Mouse (Mus musculus): ENCODE results near the gene Gm7579. TPM values are rescaled to one million over a fixed set of nuclear protein-coding genes. Genes with fewer than 3 reads are reported as not detected.
"Not testable (repeated sequence)": the region's sequence is repeated elsewhere in the genome, so short reads cannot be mapped to it uniquely, and the experiment has no call there.

The Gm7579 gene
- total RNA-seq, 1 experiment: not detected

- H3K36me3 ChIP-seq (ENCODE audit: control insufficient read depth, insufficient read depth, low read length, poor library complexity, severe bottlenecking): no peaks in the 10 kb centered on the region
- H3K4me1 ChIP-seq (ENCODE audit: control insufficient read depth in 2 of 2, insufficient read depth in 2 of 2, low read length in 2 of 2, poor library complexity in 1 of 2): peaks cover 0 to 5% of the 10 kb centered on the region in 2 experiments; a peak in 1 of 4 replicates
- H3K4me3 ChIP-seq (ENCODE audit: insufficient read depth in 1 of 2, low read depth in 1 of 2, low read length in 2 of 2, poor library complexity in 1 of 2, severe bottlenecking in 1 of 2): no peak overlapping the region
- H3K9ac ChIP-seq (ENCODE audit: insufficient read depth, low read depth, low read length, poor library complexity, severe bottlenecking): no peak overlapping the region
- in situ Hi-C loops (cut with MboI; ENCODE audit: low sequenced_read_pairs in 2 of 2, unreplicated experiment in 2 of 2): no loop called here
- H3K9me3 ChIP-seq (ENCODE audit: control insufficient read depth, insufficient read depth, low read depth, low read length): no peaks in the 10 kb centered on the region
- TF ChIP-seq MAFK (IDR thresholded peaks at IDR 0.05; ENCODE audit: insufficient read depth, low read depth, low read length) (no peak), CHD2 (IDR thresholded peaks at IDR 0.05; ENCODE audit: low read depth, low read length) (no peak), HCFC1 (IDR thresholded peaks at IDR 0.05; ENCODE audit: borderline replicate concordance, insufficient read depth, low read length) (no peak), ZNF384 (IDR thresholded peaks at IDR 0.05; ENCODE audit: low read depth, low read length) (no peak), ZC3H11A (IDR thresholded peaks at IDR 0.05; ENCODE audit: borderline replicate concordance, low read depth, low read length) (no peak)
- H3K27ac ChIP-seq (ENCODE audit: insufficient read depth, low read depth, low read length, poor library complexity, severe bottlenecking): no peak overlapping the region
- no peak for DNase-seq (ENCODE audit: low read depth, low spot score)
Observed at GRCm38 (mm10) chr7:142205488-142205887, 6.2 kb upstream of the Gm7579 start.

GRCm38 (mm10) chr7:142206891-142207290, 4.8 kb upstream of the Gm7579 start:
- DNase-seq (ENCODE audit: low read depth, low spot score); H3K4me1 ChIP-seq (ENCODE audit: control insufficient read depth in 2 of 2, insufficient read depth in 2 of 2, low read length in 2 of 2, poor library complexity in 1 of 2); H3K9ac ChIP-seq (ENCODE audit: insufficient read depth, low read depth, low read length, poor library complexity, severe bottlenecking); H3K36me3 ChIP-seq (ENCODE audit: control insufficient read depth, insufficient read depth, low read length, poor library complexity, severe bottlenecking); H3K9me3 ChIP-seq (ENCODE audit: control insufficient read depth, insufficient read depth, low read depth, low read length); in situ Hi-C loops (cut with MboI; ENCODE audit: low sequenced_read_pairs in 2 of 2, unreplicated experiment in 2 of 2); H3K4me3 ChIP-seq (ENCODE audit: insufficient read depth in 1 of 2, low read depth in 1 of 2, low read length in 2 of 2, poor library complexity in 1 of 2, severe bottlenecking in 1 of 2); H3K27ac ChIP-seq (ENCODE audit: insufficient read depth, low read depth, low read length, poor library complexity, severe bottlenecking): not testable (repeated sequence)

- DNase-seq (ENCODE audit: low read depth, low spot score): not testable (repeated sequence)
Observed at GRCm38 (mm10) chr7:142212136-142212535, 477 bp downstream of the Gm7579 start.

GRCm38 (mm10) chr7:142224518-142224917, 12.9 kb downstream of the Gm7579 start:
- Histone ChIP-seq H3K27ac (ENCODE audit: insufficient read depth, low read depth, low read length, poor library complexity, severe bottlenecking) (no peak overlapping the region), H3K9ac (ENCODE audit: insufficient read depth, low read depth, low read length, poor library complexity, severe bottlenecking) (no peak overlapping the region), H3K36me3 (ENCODE audit: control insufficient read depth, insufficient read depth, low read length, poor library complexity, severe bottlenecking) (no peaks in the 10 kb centered on the region), H3K9me3 (ENCODE audit: control insufficient read depth, insufficient read depth, low read depth, low read length) (peaks cover 9% of the 10 kb centered on the region), H3K4me1 (ENCODE audit: control insufficient read depth in 2 of 2, insufficient read depth in 2 of 2, low read length in 2 of 2, poor library complexity in 1 of 2) (no peaks in the 10 kb centered on the region), H3K4me3 (ENCODE audit: insufficient read depth in 1 of 2, low read depth in 1 of 2, low read length in 2 of 2, poor library complexity in 1 of 2, severe bottlenecking in 1 of 2) (no peak overlapping the region)
- no peak for DNase-seq (ENCODE audit: low read depth, low spot score)
- TF ChIP-seq MAFK (IDR thresholded peaks at IDR 0.05; ENCODE audit: insufficient read depth, low read depth, low read length): no peak
- TF ChIP-seq ZC3H11A (IDR thresholded peaks at IDR 0.05; ENCODE audit: borderline replicate concordance, low read depth, low read length): no peak
- TF ChIP-seq ZNF384 (IDR thresholded peaks at IDR 0.05; ENCODE audit: low read depth, low read length): no peak
- TF ChIP-seq HCFC1 (IDR thresholded peaks at IDR 0.05; ENCODE audit: borderline replicate concordance, insufficient read depth, low read length): no peak
- TF ChIP-seq CHD2 (IDR thresholded peaks at IDR 0.05; ENCODE audit: low read depth, low read length): no peak
- in situ Hi-C loops (cut with MboI; ENCODE audit: low sequenced_read_pairs in 2 of 2, unreplicated experiment in 2 of 2): no loop called here

More at GRCm38 (mm10) chr7:142212136-142212535, 477 bp downstream of the Gm7579 start:
- H3K4me3 ChIP-seq (ENCODE audit: insufficient read depth in 1 of 2, low read depth in 1 of 2, low read length in 2 of 2, poor library complexity in 1 of 2, severe bottlenecking in 1 of 2); H3K9ac ChIP-seq (ENCODE audit: insufficient read depth, low read depth, low read length, poor library complexity, severe bottlenecking); H3K4me1 ChIP-seq (ENCODE audit: control insufficient read depth in 2 of 2, insufficient read depth in 2 of 2, low read length in 2 of 2, poor library complexity in 1 of 2); H3K36me3 ChIP-seq (ENCODE audit: control insufficient read depth, insufficient read depth, low read length, poor library complexity, severe bottlenecking); H3K9me3 ChIP-seq (ENCODE audit: control insufficient read depth, insufficient read depth, low read depth, low read length); in situ Hi-C loops (cut with MboI; ENCODE audit: low sequenced_read_pairs in 2 of 2, unreplicated experiment in 2 of 2); H3K27ac ChIP-seq (ENCODE audit: insufficient read depth, low read depth, low read length, poor library complexity, severe bottlenecking): not testable (repeated sequence)

- DNase-seq (ENCODE audit: low read depth, low spot score); H3K9me3 ChIP-seq (ENCODE audit: control insufficient read depth, insufficient read depth, low read depth, low read length); H3K4me1 ChIP-seq (ENCODE audit: control insufficient read depth in 2 of 2, insufficient read depth in 2 of 2, low read length in 2 of 2, poor library complexity in 1 of 2); H3K36me3 ChIP-seq (ENCODE audit: control insufficient read depth, insufficient read depth, low read length, poor library complexity, severe bottlenecking); in situ Hi-C loops (cut with MboI; ENCODE audit: low sequenced_read_pairs in 2 of 2, unreplicated experiment in 2 of 2); H3K27ac ChIP-seq (ENCODE audit: insufficient read depth, low read depth, low read length, poor library complexity, severe bottlenecking); H3K9ac ChIP-seq (ENCODE audit: insufficient read depth, low read depth, low read length, poor library complexity, severe bottlenecking); H3K4me3 ChIP-seq (ENCODE audit: insufficient read depth in 1 of 2, low read depth in 1 of 2, low read length in 2 of 2, poor library complexity in 1 of 2, severe bottlenecking in 1 of 2): not testable (repeated sequence)
Observed at GRCm38 (mm10) chr7:142229871-142230270, 18.2 kb downstream of the Gm7579 start, which contains the start of gene Krtap5-5. Krtap5-5 (minus strand) TSS chr7:142229971.
